8 mouse cellular contexts compared by ENCODE assay signal in genomic region chr9:108460319-108461178, GRCm38 (mm10). TPM values are rescaled to one million over a fixed set of nuclear protein-coding genes. Genes with fewer than 3 reads are reported as not detected.
DNase-seq lines count a peak whose midpoint lies in the region; ATAC-seq and TF ChIP-seq lines count a peak whose summit lies in the region.

TSS of gene Ccdc71 (plus strand) at chr9:108460527.

- peaks cover 15% of the 10 kb centered on the region for H3K4me1 ChIP-seq in forebrain, embryonic 16.5 days (replicated peaks; ENCODE audit: control insufficient read depth, insufficient read depth, low read length)
- H3K4me1 ChIP-seq in liver, postnatal 0 days (ENCODE audit: insufficient read depth), result peaks cover 18% of the 10 kb centered on the region
- peaks cover 21% of the 10 kb centered on the region for H3K4me1 ChIP-seq in neural tube, embryonic 13.5 days (replicated peaks)
- H3K4me1 ChIP-seq in testis, adult 2 months (ENCODE audit: control insufficient read depth, insufficient read depth, low read length), result peaks cover 20% of the 10 kb centered on the region

- H3K27me3 ChIP-seq in forebrain, embryonic 16.5 days (replicated peaks; ENCODE audit: control insufficient read depth, insufficient read depth, low read length), result 0 out of 2 replicates have a peak, but pooled peaks cover 2% of the 10 kb centered on the region
- no peaks in the 10 kb centered on the region for H3K27me3 ChIP-seq in liver, postnatal 0 days (ENCODE audit: insufficient read depth, low read length)
- peaks cover 9% of the 10 kb centered on the region; the same call in 1 of the 2 replicates for H3K27me3 ChIP-seq in neural tube, embryonic 13.5 days
- no peaks in the 10 kb centered on the region for H3K27me3 ChIP-seq in testis, adult 2 months (ENCODE audit: control insufficient read depth, insufficient read depth, low read length)

- H3K4me3 ChIP-seq in forebrain, embryonic 16.5 days (replicated peaks; ENCODE audit: low read length), result peak within 1 kb of the TSS; percentile 95
- peak within 1 kb of the TSS; percentile 73 for H3K4me3 ChIP-seq in liver, postnatal 0 days (ENCODE audit: low read depth, low read length)
- H3K4me3 ChIP-seq in neural tube, embryonic 13.5 days, result peak within 1 kb of the TSS; percentile 85
- H3K4me3 ChIP-seq in testis, adult 2 months (ENCODE audit: control insufficient read depth, low read depth, low read length), result peak within 1 kb of the TSS; percentile 90

- H3K9ac ChIP-seq in forebrain, embryonic 16.5 days (replicated peaks; ENCODE audit: low read depth, low read length), result peak within 1 kb of the TSS; percentile 83
- H3K9ac ChIP-seq in liver, postnatal 0 days (replicated peaks), result peak within 1 kb of the TSS; percentile 88
- peak within 1 kb of the TSS; percentile 91 for H3K9ac ChIP-seq in neural tube, embryonic 13.5 days

- peak; percentile 91 for ATAC-seq in forebrain, embryonic 16.5 days
- peak; percentile 92 for ATAC-seq in liver, postnatal 0 days
- ATAC-seq in neural tube, embryonic 13.5 days (ENCODE audit: low read depth), result peak; percentile 83

- H3K27ac ChIP-seq in forebrain, embryonic 16.5 days (ENCODE audit: low read length), result peak within 1 kb of the TSS; percentile 73
- peak within 1 kb of the TSS; percentile 81 for H3K27ac ChIP-seq in liver, postnatal 0 days (ENCODE audit: low read depth)
- H3K27ac ChIP-seq in neural tube, embryonic 13.5 days (replicated peaks), result peak within 1 kb of the TSS; percentile 90
- H3K27ac ChIP-seq in testis, adult 2 months (ENCODE audit: control insufficient read depth, insufficient read depth, low read depth, low read length), result peak within 1 kb of the TSS; percentile 84

- H3K9me3 ChIP-seq in forebrain, embryonic 16.5 days (ENCODE audit: control insufficient read depth, low read length), result no peaks in the 10 kb centered on the region
- no peaks in the 10 kb centered on the region for H3K9me3 ChIP-seq in liver, postnatal 0 days (ENCODE audit: low read length)
- no peaks in the 10 kb centered on the region for H3K9me3 ChIP-seq in neural tube, embryonic 13.5 days

- TF ChIP-seq POLR2A in testis, adult 2 months (IDR thresholded peaks at IDR 0.05; ENCODE audit: control insufficient read depth, low read depth, low read length), result peak; percentile 81

- intact Hi-C loops in heart, postnatal 25 days (cut with DNase I), result loop anchor here (1.0 kb wide), 1 partner anchor 18 kb away; no protein-coding TSS in a partner anchor

- no peak for TF ChIP-seq EP300 in liver, postnatal 0 days (IDR thresholded peaks at IDR 0.05; ENCODE audit: low read depth)

- WGBS in forebrain, embryonic 16.5 days, result 1% methylated on average over 52 of the region's 52 CpGs
- WGBS in liver, postnatal 0 days (ENCODE audit: insufficient replicate concordance), result under 1% methylated on average over 47 of the region's 52 CpGs
- under 1% methylated on average over 51 of the region's 52 CpGs for WGBS in neural tube, embryonic 13.5 days

- DNase-seq in ES-CJ7 (ENCODE audit: low read depth, low spot score), result peak; percentile 94
- DNase-seq in cerebellum, adult 11-12 months, result peak; percentile 86
- DNase-seq in heart, postnatal 25 days (ENCODE audit: low spot score), result peak; percentile 75
- DNase-seq in layer of hippocampus, adult 11-12 months (ENCODE audit: low spot score), result peak; percentile 87
- DNase-seq in liver, postnatal 0 days, result peak; percentile 91

- TF ChIP-seq CTCF in liver, postnatal 0 days (IDR thresholded peaks at IDR 0.05; ENCODE audit: low read depth), result no peak
- no peak for TF ChIP-seq CTCF in testis, adult 2 months (IDR thresholded peaks at IDR 0.05; ENCODE audit: control insufficient read depth, insufficient read depth, insufficient replicate concordance, low read depth, low read length)

- H3K4me2 ChIP-seq in forebrain, embryonic 16.5 days (ENCODE audit: low read length), result peak within 1 kb of the TSS; percentile 92
- H3K4me2 ChIP-seq in liver, postnatal 0 days (ENCODE audit: low read depth, low read length), result peak within 1 kb of the TSS; percentile 85
- H3K4me2 ChIP-seq in neural tube, embryonic 13.5 days, result peak within 1 kb of the TSS; percentile 93

- peaks cover 15% of the 10 kb centered on the region for H3K36me3 ChIP-seq in forebrain, embryonic 16.5 days (ENCODE audit: control insufficient read depth, insufficient read depth)
- peaks cover 17% of the 10 kb centered on the region for H3K36me3 ChIP-seq in liver, postnatal 0 days (replicated peaks; ENCODE audit: insufficient read depth, low read length)
- peaks cover 31% of the 10 kb centered on the region for H3K36me3 ChIP-seq in neural tube, embryonic 13.5 days
- no peaks in the 10 kb centered on the region for H3K36me3 ChIP-seq in testis, adult 2 months (ENCODE audit: control insufficient read depth, insufficient read depth, low read length)

RNA-seq across cellular contexts. Expression of gene Ccdc71, which starts in this region (rescaled TPM):
- 61.4 and 68.7 TPM in 2 replicates for polyA plus RNA-seq in forebrain, embryonic 16.5 days (2015; fragmentation: Nextera tagmentation; extraction: Ambion mirVana)
- 10 to 100 TPM; 25.8 to 26.4 TPM for total RNA-seq in heart, postnatal 25 days (2021)
- polyA plus RNA-seq in liver, postnatal 0 days (2015; fragmentation: Nextera tagmentation; extraction: Ambion mirVana), result 16.1 and 19.3 TPM in 2 replicates
- 55.3 and 57.0 TPM in 2 replicates for polyA plus RNA-seq in neural tube, embryonic 13.5 days (2015; fragmentation: Nextera tagmentation; extraction: Ambion mirVana)
- 19.4 and 20.6 TPM in 2 replicates for polyA plus RNA-seq in testis, adult 2 months (2012; rRNA removed)

Comparison
In these comparisons a context has a peak if more than half of its experiments do, and no peak if none do; other contexts are left out.
1. Peak in every context shown above with its lines: DNase-seq, ATAC-seq, H3K4me3 ChIP-seq and H3K27ac ChIP-seq.